Mouse (Mus musculus) stomach, embryonic 15.5 days (tissue): ENCODE results near the gene Sept9. TPM values are rescaled to one million over a fixed set of nuclear protein-coding genes. Genes with fewer than 3 reads are reported as not detected.

Source experiments
- ATAC-seq: fragments of 200-750 bp; cut with Nextera tagmentation; 2 replicates; pipeline ENCODE4 v1.8.0; 2017; ENCODE audit warnings: low read depth, moderate number of reproducible peaks, moderate TSS enrichment; ENCODE audit not compliant: insufficient read depth, low FRiP score
- H3K27ac ChIP-seq: fragments of 300-500 bp; sonication (generic); 2 replicates; pipeline ENCODE4 v1.5.1; 2015; ENCODE audit warnings: mild to moderate bottlenecking, inconsistent platforms
- H3K27me3 ChIP-seq: fragments of 300-500 bp; sonication (generic); replicated peaks from 2 replicates; pipeline ENCODE4 v1.6.1; 2015; ENCODE audit warnings: inconsistent platforms
- H3K36me3 ChIP-seq: fragments of 300-500 bp; sonication (generic); 2 replicates; pipeline ENCODE4 v1.6.1; 2015; ENCODE audit warnings: inconsistent platforms
- H3K4me1 ChIP-seq: fragments of 300-500 bp; sonication (generic); 2 replicates; pipeline ENCODE4 v1.6.1; 2015; ENCODE audit warnings: inconsistent platforms
- H3K4me2 ChIP-seq: fragments of 300-500 bp; sonication (generic); 2 replicates; pipeline ENCODE4 v1.6.1; 2015; ENCODE audit warnings: mild to moderate bottlenecking, inconsistent platforms
- H3K4me3 ChIP-seq: fragments of 300-500 bp; sonication (generic); replicated peaks from 2 replicates; pipeline ENCODE4 v1.5.1; 2015; ENCODE audit warnings: inconsistent platforms
- H3K9ac ChIP-seq: fragments of 300-500 bp; sonication (generic); 2 replicates; pipeline ENCODE4 v1.6.1; 2015; ENCODE audit warnings: inconsistent platforms
- H3K9me3 ChIP-seq: fragments of 300-500 bp; sonication (generic); 2 replicates; pipeline ENCODE4 v1.6.1; 2016; ENCODE audit warnings: inconsistent platforms
- WGBS: fragments of 180-500 bp; shearing (Covaris S2); methylation state at CpG from one replicate; pipeline ENCODE4 v1.1.7; 2015; 5-methylcytosine and 5-hydroxymethylcytosine counted together
- polyA plus RNA-seq: library from polyadenylated mRNA; unstranded; fragments of >200 nt; fragmentation: Nextera tagmentation; extraction: Ambion mirVana; gene quantifications from 2 replicates; pipeline ENCODE4 v1.2.1, GENCODE M21; 2015

The Sept9 gene
- polyA plus RNA-seq, 1 experiment from 2014 or later = 107 TPM

- H3K27me3 ChIP-seq = no peaks in the 10 kb centered on the region
- H3K9ac ChIP-seq = no peak overlapping the region
- H3K4me3 ChIP-seq = no peak overlapping the region
- H3K9me3 ChIP-seq = no peaks in the 10 kb centered on the region
- H3K4me1 ChIP-seq = peaks cover 13% of the 10 kb centered on the region
- WGBS = 91% methylated on average over 30 of the region's 30 CpGs
- H3K27ac ChIP-seq = no peak overlapping the region
- no peak overlapping the region for H3K4me2 ChIP-seq
- H3K36me3 ChIP-seq = peaks cover 11% of the 10 kb centered on the region
- ATAC-seq = no peak
These were observed 92.0 kb downstream of the Sept9 start for GRCm38 (mm10) chr11:117291271-117292059.

DNA sequence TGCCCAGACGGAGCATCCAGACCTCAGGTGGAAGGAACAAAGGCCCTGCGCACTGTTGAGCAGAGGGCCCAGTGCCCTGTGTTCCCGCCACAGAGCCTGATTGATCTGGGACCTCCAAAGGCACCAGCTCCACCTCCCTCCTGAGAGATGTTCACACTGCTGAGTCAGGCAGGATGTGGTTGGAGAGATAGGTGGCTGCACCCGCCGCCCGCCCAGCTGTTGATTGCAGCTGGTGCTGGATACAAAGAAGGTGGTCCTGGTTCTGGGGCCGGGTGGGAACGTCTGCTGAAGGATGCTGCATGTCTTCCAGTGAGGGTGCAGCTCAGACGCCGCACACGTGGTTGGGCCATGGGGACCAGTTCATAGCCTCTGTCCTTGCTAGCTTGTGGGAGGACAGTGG lies 93.0 kb downstream of the Sept9 start:
- no peaks in the 10 kb centered on the region for H3K27me3 ChIP-seq
- no peaks in the 10 kb centered on the region for H3K9me3 ChIP-seq
- H3K4me3 ChIP-seq = no peak overlapping the region
- H3K9ac ChIP-seq = no peak overlapping the region
- ATAC-seq = no peak
- H3K4me1 ChIP-seq = peaks cover 14% of the 10 kb centered on the region
- no peak overlapping the region for H3K4me2 ChIP-seq
- H3K36me3 ChIP-seq = peaks cover 11% of the 10 kb centered on the region
- H3K27ac ChIP-seq = no peak overlapping the region
- WGBS = 75% methylated on average over 11 of the region's 11 CpGs

GRCm38 (mm10) chr11:117295266-117295665 lies 95.8 kb downstream of the Sept9 start:
- peak overlapping the region; percentile 77 for H3K27ac ChIP-seq
- peaks cover 9% of the 10 kb centered on the region for H3K36me3 ChIP-seq
- H3K4me2 ChIP-seq = no peak overlapping the region
- H3K4me3 ChIP-seq = no peak overlapping the region
- WGBS = 56% methylated on average over 7 of the region's 7 CpGs
- no peaks in the 10 kb centered on the region for H3K9me3 ChIP-seq
- H3K4me1 ChIP-seq = peaks cover 14% of the 10 kb centered on the region
- ATAC-seq = peak; percentile 36; the same call in 1 of the 2 replicates
- no peak overlapping the region for H3K9ac ChIP-seq
- H3K27me3 ChIP-seq = no peaks in the 10 kb centered on the region

DNA sequence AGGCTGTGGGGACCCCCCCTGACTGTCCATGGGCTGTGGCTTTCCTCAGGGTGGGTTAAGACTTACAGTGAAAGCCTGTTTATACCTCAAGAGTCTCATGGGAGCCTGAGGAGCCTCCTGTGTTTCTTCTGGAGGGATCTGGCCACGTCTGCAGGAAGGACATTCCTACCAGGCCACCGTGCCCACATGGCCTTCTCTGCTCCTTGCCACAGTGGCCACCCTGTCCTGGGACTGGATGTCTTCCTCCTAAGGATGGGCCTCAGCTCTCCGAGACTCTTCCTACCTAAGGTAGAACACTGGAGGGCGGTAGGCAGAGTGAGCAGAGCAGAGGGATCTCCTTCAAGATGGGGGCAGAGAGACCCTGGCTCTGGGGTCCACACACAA lies 96.6 kb downstream of the Sept9 start:
- ATAC-seq = peak; percentile 5; the same call in 1 of the 2 replicates
- no peak overlapping the region; the same call in 1 of the 2 replicates for H3K4me2 ChIP-seq
- H3K27ac ChIP-seq = peak overlapping the region; percentile 77
- WGBS = 48% methylated on average over 4 of the region's 4 CpGs
- H3K4me3 ChIP-seq = no peak overlapping the region
- peaks cover 14% of the 10 kb centered on the region for H3K4me1 ChIP-seq
- H3K27me3 ChIP-seq = no peaks in the 10 kb centered on the region
- H3K9ac ChIP-seq = no peak overlapping the region
- peaks cover 5% of the 10 kb centered on the region for H3K36me3 ChIP-seq
- no peaks in the 10 kb centered on the region for H3K9me3 ChIP-seq

GRCm38 (mm10) chr11:117296500-117297189 lies 97.2 kb downstream of the Sept9 start:
- no peak overlapping the region for H3K9ac ChIP-seq
- peaks cover 14% of the 10 kb centered on the region for H3K4me1 ChIP-seq

DNA sequence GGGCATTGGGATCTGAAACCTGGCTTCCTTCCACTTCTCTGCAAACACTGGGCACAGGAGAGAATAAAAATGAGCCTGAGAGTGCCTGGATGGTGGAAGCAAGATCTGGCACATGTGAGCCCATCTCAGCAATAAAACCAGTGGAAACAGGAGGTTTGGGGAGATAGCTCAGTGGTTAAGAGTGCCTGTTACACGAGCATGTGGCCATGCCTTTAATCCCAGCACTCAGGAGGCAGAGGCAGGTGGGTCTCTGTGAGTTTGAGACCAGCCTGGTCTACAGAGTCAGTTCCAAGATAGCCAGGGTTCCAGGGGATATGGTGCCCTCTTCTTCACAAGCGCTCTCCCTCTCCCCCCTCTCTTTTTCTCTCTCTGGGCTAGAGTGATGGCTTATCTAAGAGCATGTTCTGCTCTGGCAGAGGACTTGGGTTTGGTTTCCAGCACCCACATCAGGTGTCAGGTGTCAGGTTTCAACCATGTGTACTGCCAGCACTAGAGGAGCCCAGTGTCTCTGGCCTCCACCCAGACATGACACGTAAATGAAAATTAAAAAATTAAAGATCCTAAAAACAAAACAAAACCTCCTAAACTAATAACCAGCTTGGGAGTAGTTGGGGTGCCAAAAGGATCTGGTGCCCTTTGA lies 97.8 kb downstream of the Sept9 start:
- Histone ChIP-seq H3K4me1 (peaks cover 16% of the 10 kb centered on the region), H3K9me3 (no peaks in the 10 kb centered on the region), H3K36me3 (0 out of 2 replicates have a peak, but pooled peaks cover 2% of the 10 kb centered on the region), H3K4me3 (no peak overlapping the region), H3K9ac (no peak overlapping the region), H3K27me3 (no peaks in the 10 kb centered on the region), H3K27ac (peak overlapping the region; percentile 62; the same call in 1 of the 2 replicates), H3K4me2 (no peak overlapping the region)
- ATAC-seq = no peak
- 85% methylated on average over 3 of the region's 3 CpGs for WGBS

More at GRCm38 (mm10) chr11:117296500-117297189, 97.2 kb downstream of the Sept9 start:
- ATAC-seq = peak; percentile 61; the same call in 1 of the 2 replicates
- WGBS = 64% methylated on average over 14 of the region's 14 CpGs
- Histone ChIP-seq H3K9me3 (no peaks in the 10 kb centered on the region), H3K4me3 (no peak overlapping the region), H3K4me2 (no peak overlapping the region), H3K27ac (peak overlapping the region; percentile 77), H3K36me3 (peaks cover 2% of the 10 kb centered on the region; the same call in 1 of the 2 replicates), H3K27me3 (no peaks in the 10 kb centered on the region)

- 69% methylated on average over 6 of the region's 6 CpGs for WGBS
- no peak overlapping the region for H3K9ac ChIP-seq
- H3K27me3 ChIP-seq = no peaks in the 10 kb centered on the region
- no peak overlapping the region for H3K4me3 ChIP-seq
- no peak overlapping the region for H3K27ac ChIP-seq
- H3K4me1 ChIP-seq = peaks cover 18% of the 10 kb centered on the region
- 0 out of 2 replicates have a peak, but pooled peaks cover 10% of the 10 kb centered on the region for H3K36me3 ChIP-seq
- H3K9me3 ChIP-seq = no peaks in the 10 kb centered on the region
- ATAC-seq = no peak
- H3K4me2 ChIP-seq = no peak overlapping the region
These were observed 100.3 kb downstream of the Sept9 start for GRCm38 (mm10) chr11:117299741-117300140.

DNA sequence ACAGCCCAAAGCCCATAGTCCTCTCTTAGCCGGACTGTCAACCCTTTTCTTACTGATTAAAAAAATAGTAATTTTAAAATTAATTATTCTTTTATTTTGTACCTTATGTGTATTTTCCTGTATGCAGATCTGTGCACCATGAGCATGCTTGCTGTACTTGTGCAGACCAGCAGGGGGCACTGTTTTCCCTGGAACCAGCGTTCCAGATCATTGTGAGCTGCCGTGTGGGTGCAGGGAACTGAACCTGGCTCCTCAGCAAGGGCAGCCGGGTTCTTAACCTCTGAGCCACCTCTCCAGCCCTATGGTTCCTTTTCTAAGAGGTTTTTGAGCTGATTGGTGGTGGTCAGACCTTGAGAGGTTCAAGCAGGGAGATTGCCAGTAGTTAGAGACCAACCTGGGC lies 101.3 kb downstream of the Sept9 start:
- WGBS = 83% methylated on average over 4 of the region's 4 CpGs
- no peak overlapping the region for H3K27ac ChIP-seq

DNA sequence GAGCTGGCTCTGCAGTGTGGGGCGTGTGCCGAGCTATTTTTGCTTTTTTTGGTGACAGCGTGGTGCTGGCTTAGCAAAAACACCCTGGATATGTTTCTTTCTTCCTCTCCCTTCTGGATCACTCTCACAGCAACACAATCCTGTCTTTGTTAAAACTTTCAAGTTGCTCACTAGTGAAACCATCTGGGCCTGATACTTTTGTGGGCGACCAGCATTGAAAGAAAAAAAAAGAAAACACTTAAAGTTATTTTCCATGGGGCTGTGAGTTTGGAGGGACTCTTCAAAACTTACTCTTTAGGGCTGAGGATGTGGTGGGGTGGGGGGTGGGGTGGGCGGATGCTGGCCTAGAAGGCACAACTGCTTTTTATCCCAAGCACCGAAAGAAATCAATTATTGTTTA lies 102.3 kb downstream of the Sept9 start:
- WGBS = 73% methylated on average over 6 of the region's 6 CpGs

More for the DNA sequence above, 101.3 kb downstream of the Sept9 start:
- Histone ChIP-seq H3K27me3 (no peaks in the 10 kb centered on the region), H3K9me3 (no peaks in the 10 kb centered on the region), H3K4me3 (no peak overlapping the region), H3K4me2 (no peak overlapping the region), H3K4me1 (peaks cover 13% of the 10 kb centered on the region), H3K9ac (no peak overlapping the region), H3K36me3 (0 out of 2 replicates have a peak, but pooled peaks cover 10% of the 10 kb centered on the region)
- no peak for ATAC-seq

GRCm38 (mm10) chr11:117302371-117302770 lies 102.9 kb downstream of the Sept9 start:
- Histone ChIP-seq H3K9me3 (no peaks in the 10 kb centered on the region), H3K27me3 (no peaks in the 10 kb centered on the region), H3K4me1 (peaks cover 16% of the 10 kb centered on the region), H3K36me3 (0 out of 2 replicates have a peak, but pooled peaks cover 10% of the 10 kb centered on the region), H3K4me3 (no peak overlapping the region), H3K9ac (no peak overlapping the region), H3K27ac (no peak overlapping the region), H3K4me2 (no peak overlapping the region)
- WGBS = 79% methylated on average over 5 of the region's 5 CpGs
- ATAC-seq = no peak

More for the DNA sequence above, 102.3 kb downstream of the Sept9 start:
- Histone ChIP-seq H3K4me3 (no peak overlapping the region), H3K4me2 (no peak overlapping the region), H3K4me1 (peaks cover 13% of the 10 kb centered on the region), H3K9ac (no peak overlapping the region), H3K27ac (no peak overlapping the region), H3K36me3 (0 out of 2 replicates have a peak, but pooled peaks cover 10% of the 10 kb centered on the region), H3K27me3 (no peaks in the 10 kb centered on the region), H3K9me3 (no peaks in the 10 kb centered on the region)
- ATAC-seq = no peak

DNA sequence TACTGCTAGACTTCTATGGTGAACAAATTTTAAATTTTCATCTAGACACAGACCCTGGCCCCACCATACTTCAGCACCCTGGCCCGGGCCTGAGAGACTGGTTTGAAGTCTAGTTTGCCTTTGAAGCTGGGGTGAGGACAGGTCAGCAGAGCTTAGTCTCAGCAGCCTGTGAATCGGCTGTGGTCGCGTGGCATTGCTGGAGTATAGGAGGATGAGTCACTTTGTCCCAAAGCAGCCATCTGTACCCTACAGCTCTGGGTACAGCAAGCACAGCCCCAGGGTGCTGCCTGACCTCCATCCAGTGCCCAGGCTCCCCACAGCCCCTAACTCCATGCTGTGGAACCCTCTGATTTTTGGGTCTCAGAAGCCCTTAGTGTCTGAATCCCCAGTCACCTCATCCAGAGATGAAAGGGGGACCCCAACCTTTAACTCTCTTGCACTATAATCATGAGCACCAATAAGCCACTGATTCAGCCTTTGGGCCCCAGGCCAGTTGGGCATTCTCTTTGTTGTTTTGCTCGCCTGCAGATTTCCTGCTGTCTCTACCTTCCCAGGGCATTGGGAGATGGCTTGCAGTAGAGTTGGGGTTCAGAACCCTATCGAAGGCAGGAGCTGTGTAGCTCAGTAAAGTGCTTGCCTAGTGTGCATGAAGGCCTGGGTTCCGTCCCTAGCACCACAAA lies 106.2 kb downstream of the Sept9 start:
- Histone ChIP-seq H3K4me1 (peaks cover 48% of the 10 kb centered on the region), H3K9me3 (no peaks in the 10 kb centered on the region), H3K27me3 (no peaks in the 10 kb centered on the region), H3K36me3 (0 out of 2 replicates have a peak, but pooled peaks cover 10% of the 10 kb centered on the region), H3K27ac (no peak overlapping the region), H3K4me3 (no peak overlapping the region), H3K9ac (no peak overlapping the region), H3K4me2 (no peak overlapping the region)
- ATAC-seq = no peak
- 83% methylated on average over 7 of the region's 7 CpGs for WGBS
